Mouse (Mus musculus) heart, adult 2 months (tissue): ENCODE results near the gene Vldlr.

Experiments
- CTCF ChIP-seq: fragments of 200-600 bp; IDR thresholded peaks from 2 replicates; pipeline ENCODE4 v1.8.1; 2022; ENCODE audit warnings: antibody characterized with exemption, mild to moderate bottlenecking, moderate library complexity
- EP300 ChIP-seq: fragments of 200-500 bp; IDR thresholded peaks from 2 replicates; pipeline ENCODE4 v1.6.1; 2011; ENCODE audit warnings: low read depth, low read length, control low read depth; ENCODE audit not compliant: insufficient read depth
- POLR2A ChIP-seq: fragments of 200-500 bp; IDR thresholded peaks from 2 replicates; pipeline ENCODE4 v1.6.1; 2011; ENCODE audit warnings: mild to moderate bottlenecking, low read depth, low read length, control low read depth; ENCODE audit not compliant: insufficient read depth

DNA sequence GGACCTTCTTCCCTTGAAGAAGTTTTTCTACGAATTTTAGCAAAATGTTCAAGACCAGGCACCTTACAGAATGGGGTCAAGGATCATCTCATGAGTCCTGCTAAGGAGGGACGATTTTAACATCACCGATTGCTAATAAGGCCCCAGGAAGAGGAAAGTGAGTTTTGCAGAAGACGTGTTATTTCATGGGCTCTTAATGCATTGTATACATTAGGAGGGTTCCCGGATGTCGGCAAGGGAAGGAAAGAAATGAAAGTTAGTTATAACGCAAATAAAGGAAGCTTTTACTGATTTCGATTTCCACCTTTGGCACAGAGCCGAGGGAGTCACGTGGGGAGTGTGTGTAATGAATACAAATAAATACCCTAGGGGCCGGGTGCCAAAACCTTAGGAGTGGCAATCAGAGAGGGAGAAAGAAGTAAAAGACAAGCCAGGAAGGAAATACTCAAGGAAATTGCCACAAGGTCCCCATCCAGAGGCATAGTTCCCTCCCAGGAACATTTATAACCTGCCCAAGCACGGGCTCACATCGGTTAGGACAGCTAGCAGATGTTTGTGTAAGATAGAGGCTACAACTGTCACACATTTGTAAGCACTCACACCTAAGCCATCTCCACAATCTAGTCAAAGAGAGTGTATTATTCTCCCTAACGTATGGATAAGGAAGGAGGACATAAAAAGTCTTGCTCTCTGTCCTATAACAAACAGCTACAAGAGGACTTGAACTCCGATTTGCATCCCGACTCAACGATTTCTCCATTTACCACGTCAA is 35.7 kb upstream of the Vldlr start:
- TF ChIP-seq POLR2A (no peak), EP300 (no peak), CTCF (no peak)
